Mouse (Mus musculus): ENCODE data around the gene Gm10271.

GRCm38 (mm10) chr10:116921416-116921815, 51.0 kb downstream of the Gm10271 start:
- TF ChIP-seq CTCF (conservative IDR thresholded peaks at IDR 0.05; ENCODE audit: low read length) (no peak), POU5F1 (IDR thresholded peaks at IDR 0.05; ENCODE audit: borderline replicate concordance, low read length) (no peak), NANOG (IDR thresholded peaks at IDR 0.05; ENCODE audit: borderline replicate concordance, low read length) (no peak)

All from E14TG2a.4 (cell line).